Mouse (Mus musculus) thymus, adult 2 months (tissue): ENCODE measurements around the gene Rad23a.

Experiments used
- CTCF ChIP-seq: fragments of 200-500 bp; IDR thresholded peaks from 2 replicates; pipeline ENCODE4 v1.5.1; 2012; ENCODE audit warnings: mild to moderate bottlenecking, control low read depth, low read length, moderate library complexity, borderline replicate concordance; ENCODE audit not compliant: control insufficient read depth, poor library complexity, insufficient read depth; ENCODE audit errors: extremely low read depth
- POLR2A ChIP-seq: fragments of 200-500 bp; IDR thresholded peaks from 2 replicates; pipeline ENCODE4 v1.6.1; 2012; ENCODE audit warnings: mild to moderate bottlenecking, low read length, control low read depth, moderate library complexity; ENCODE audit not compliant: control insufficient read depth, poor library complexity, insufficient read depth; ENCODE audit errors: extremely low read depth

- TF ChIP-seq POLR2A (no peak), CTCF (no peak)
Observed at GRCm38 (mm10) chr8:84877297-84878035, 37.0 kb upstream of the Rad23a start.
